Mouse (Mus musculus) adrenal gland, postnatal 14 days (tissue): ENCODE results near the gene Gm45062. TPM values are rescaled to one million over a fixed set of nuclear protein-coding genes. Genes with fewer than 3 reads are reported as not detected.

Experiments
- DNase-seq: peaks from one replicate; pipeline ENCODE4 v3.0.0; 2021; ENCODE audit warnings: mixed read lengths
- total RNA-seq: library from RNA; stranded (reverse); gene quantifications from 2 replicates; pipeline ENCODE4 v1.2.3, GENCODE M21; 2021

Gm45062 gene
- total RNA-seq, 1 experiment from 2014 or later: 2.0 TPM

DNA sequence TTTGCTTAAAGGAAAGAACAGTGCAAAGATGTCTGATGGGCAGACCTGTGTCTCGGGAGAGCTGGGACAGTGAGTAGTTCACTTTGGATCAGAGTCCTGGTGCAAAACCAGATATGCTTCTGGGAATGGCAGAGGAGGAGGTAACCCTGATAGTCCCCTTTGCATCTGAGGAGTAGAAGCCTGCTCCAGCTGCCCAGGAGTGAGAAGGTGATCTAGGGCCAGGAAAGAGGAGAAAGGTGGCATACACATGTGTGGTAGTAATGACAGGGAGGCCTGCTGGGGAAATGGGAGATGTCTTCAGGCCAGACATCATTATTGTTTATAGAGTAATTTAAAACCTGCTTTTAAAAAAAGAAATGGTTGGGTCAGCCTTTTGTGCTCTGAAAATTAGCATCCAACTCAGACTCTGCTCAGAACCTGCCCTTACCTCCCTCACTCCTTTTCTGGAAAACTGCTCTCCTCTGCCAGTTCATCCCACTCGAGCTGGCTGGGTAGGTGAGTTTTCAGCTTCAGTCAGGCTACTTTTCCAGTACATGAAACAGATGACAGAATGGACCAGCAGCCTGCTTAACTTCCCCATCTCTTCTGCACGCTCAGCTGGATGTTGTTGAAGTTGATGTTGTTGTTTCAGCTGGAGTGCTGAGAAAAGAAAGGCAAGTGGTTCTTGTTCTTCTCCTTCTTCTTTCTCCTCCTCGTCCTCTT lies 160.4 kb downstream of the Gm45062 start:
- DNase-seq: no peak

DNA sequence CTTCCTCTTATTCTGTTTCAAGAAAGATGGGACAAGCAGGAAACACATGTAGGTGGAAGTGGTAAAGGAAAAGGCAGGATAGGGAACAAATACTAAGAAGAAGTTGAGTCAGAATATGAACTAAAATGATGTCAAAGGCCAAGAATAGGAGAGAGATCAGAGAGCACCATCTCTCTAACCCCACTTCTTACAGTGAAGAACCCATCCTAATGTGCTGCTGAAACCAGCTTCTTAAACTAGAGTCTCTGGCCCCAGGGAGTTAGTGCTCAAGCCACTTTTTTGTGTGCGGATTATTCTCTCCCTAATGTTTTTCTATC lies 160.9 kb downstream of the Gm45062 start:
- no peak for DNase-seq

DNA sequence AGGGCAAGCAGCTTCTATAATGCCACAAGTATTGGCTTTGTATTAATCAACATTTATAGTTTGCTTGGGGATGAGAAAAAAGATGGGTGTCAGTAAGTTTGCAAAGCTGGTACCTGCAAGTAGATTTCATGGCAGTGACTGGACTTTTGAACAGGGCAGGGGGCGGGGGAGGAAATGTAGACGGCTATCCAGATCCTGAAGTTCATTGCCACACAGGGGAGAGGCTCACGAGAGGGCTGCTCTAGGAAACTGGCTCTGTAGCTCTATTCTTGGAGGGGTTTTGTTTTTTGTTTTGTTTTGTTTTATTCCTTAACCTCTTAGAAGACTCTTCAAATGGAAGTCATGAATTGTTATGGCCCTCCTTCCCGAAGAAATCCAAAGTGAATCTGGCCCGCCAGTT lies 162.2 kb downstream of the Gm45062 start:
- DNase-seq: no peak

DNA sequence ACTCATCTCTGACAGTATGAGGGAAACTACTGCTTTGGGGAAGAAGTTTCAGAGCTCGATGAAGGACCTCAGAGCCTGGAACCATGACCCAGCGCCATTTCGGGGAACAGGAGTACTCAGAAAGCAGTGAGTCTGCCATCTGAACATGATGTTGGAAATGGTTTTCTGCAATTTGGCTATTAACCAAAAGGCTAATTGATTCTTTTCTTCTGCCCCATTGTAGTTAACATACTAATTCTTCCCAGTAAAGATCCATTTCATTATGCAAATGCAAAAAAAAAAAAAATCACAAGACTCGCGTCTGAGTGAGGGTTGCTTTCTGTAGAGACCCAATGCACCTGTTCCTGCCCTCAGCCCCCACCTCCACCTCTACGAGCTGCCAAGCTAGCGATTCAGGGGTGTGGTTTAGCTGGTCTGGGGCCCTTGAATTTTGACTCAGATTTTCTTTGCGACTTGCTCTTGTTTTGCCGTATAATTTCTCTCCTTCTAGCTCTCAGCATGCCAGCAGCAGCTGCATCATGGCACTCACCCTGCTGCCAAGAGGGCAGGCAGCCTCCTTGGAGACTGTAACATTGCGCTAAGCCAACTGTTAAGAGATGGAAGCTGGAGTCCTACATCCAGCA lies 162.8 kb downstream of the Gm45062 start:
- peak; percentile 22 for DNase-seq

DNA sequence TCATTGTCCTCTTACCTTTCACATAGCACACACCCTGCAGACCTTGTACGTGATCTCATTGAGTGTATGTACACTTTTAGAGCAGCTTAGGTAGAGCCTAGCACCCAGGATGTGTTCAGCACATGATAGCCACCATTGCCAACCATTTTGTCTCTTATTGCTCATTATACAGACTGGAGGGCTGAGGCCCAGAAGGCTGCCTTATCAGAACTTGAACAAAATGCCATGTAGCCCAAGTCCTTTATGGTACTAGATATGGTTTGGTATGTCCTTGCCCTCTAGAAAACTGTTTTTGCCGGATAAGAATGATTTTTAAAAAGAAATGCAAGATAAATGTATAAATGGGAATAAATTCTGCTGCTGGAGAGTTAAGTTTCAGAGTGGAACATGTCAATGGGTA lies 163.9 kb downstream of the Gm45062 start:
- DNase-seq: no peak

DNA sequence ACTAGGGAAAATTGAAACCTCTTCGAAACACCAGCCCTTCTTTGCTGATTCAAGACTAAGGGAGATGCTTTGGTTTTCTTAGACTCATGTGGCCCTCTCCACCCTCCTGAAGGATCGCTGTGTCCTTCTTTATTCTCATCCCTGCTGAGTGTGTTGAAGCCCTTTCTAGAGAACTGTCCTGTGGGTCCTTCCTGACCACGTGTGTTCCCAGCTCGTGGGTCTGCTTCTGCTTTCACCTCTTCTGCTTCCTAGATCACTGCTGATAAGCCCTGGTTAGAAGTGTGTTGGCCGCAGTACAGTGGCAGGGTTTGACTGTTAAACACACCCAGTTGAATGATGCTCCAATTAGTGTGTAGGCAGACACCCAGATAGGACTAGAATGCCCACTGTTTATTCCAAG lies 168.4 kb downstream of the Gm45062 start:
- no peak for DNase-seq

DNA sequence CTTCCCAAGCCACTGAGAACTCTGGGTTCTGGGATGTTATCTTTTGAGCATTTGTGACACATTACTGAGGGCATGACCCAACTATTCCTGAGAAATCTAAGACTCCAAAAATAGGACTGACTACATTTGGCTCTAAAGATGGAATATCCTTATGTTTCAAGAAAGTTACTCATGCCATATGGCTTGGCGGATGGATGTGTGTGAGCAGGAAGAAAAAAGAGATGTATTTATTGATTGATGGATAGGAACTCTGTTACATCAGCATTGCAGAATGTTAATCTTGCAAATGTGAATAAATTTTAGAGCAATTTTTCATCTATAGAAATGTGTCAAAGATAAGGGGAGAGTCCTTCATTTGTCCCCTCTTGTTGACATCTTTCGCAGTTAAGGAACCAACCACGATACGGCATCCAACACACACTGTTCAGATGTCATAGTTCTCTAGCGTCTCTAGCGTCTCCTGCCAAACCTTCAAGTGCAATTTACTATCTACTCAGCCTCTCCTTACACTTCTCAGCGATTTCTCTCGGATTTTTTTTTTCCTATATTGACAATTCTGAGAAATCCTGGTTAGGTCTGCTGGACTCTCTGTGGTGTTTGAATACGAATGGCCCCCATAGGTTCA lies 171.5 kb downstream of the Gm45062 start:
- DNase-seq: no peak

DNA sequence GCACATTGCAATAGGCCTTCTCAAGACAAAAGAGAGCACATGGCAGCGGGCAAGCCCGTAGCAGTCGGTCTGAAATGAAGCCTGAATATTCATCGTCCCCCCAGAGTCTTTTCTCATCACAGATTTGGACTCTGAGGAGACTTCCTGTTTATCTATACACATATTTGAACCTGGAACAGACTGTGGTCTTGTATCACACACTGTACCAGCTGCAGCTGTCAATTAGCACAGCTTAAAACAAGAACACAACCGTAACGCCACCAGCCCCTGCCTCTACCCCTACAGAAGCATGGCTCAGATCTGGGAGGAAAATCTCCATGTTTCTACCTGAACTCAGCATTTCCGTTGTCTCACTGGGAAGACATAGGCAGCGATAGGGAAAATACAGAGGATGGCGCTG lies 173.9 kb downstream of the Gm45062 start:
- DNase-seq: no peak

DNA sequence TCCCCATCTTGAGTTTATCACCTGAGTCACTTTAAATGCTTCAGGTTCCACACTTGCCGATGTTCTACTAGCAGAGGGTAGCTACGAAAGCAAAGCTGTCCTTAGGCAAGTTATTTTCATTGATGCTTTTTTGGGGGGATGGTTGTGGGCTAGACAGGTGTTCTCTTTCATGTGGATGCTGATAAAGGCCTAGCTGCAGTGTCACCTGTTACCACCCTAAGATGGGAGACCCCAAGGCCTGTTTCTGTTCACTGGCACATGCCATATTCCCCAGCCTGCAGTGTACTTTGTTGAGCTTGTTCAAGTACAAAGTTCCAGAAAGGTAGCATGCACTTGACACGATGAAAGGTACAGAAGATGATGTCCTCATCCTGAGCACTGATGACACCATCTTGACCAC lies 178.7 kb downstream of the Gm45062 start:
- no peak for DNase-seq

DNA sequence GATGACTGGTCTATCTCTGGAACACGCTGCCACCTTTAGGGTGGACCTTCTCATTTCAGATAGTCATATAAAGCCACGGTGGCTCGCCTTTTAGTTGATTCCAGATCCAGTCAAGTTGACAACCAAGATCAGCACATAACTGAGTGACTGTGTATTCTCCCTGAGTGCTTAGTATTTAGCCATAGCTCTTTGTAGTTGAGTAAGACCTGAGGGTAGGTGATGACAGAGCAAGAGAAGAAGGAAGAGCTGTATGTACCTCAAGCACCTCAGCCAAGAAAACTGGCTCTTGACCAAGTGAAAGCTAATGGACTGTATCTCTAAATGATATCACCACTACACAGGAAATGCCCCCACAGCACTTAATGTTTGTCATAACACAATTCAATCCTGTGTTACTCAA lies 182.6 kb downstream of the Gm45062 start:
- DNase-seq: no peak

DNA sequence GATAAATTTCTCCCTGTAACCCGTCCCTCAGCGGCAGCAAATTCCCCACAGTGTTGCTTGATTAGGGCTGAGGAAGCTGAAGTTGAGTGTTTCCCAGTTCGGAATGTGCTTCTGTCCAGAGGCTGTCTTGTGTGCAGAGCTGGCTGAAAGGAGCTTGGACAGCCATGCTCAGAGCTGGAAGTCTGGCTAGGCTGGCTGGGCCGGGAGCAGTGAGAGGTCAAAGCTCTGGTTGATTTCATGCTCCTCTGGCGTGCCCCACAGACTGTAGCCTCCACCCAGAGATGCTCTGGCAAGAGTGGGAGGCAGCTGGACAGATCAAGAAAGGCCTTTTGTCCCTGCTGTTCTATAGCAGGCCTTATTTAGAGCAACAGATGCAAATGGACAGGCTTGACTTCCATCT lies 187.5 kb downstream of the Gm45062 start:
- DNase-seq: no peak

DNA sequence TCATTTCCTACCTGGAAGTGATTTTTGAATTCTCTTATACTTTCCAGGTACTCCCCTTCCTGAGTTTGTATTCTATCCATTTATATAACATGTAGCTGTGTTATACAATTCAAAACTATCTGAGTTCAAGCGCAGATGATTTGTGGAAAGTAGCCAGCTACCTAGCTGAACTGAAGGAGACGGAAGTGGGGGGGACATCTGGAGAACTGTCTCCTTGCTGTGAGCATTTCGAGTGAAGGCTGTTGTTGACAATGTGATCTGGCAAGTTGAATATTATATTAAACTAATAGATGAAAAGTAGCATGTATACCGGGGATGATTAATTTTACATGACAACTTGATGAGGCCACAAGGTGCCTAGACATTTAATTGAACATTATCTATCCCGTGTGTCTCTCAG lies 196.3 kb downstream of the Gm45062 start:
- no peak for DNase-seq

DNA sequence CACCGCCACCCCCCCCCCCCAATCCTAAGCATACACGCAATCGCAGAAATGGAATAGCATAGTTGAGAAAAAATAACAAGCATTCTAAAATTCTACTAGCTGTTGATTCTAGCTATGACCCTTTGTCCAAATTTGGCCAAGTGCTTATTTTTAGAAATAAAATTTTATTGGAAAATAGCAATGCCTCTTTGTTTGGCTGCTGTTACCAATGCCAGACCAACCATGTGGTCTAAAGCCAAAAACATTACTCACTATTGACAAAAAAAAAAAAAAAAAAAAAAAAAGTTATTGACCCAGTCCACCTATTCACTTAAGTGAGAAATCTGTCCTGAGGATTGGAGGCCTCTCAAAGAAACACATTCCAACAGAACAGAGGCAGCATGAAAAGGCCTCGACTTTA lies 199.3 kb downstream of the Gm45062 start:
- no peak for DNase-seq

DNA sequence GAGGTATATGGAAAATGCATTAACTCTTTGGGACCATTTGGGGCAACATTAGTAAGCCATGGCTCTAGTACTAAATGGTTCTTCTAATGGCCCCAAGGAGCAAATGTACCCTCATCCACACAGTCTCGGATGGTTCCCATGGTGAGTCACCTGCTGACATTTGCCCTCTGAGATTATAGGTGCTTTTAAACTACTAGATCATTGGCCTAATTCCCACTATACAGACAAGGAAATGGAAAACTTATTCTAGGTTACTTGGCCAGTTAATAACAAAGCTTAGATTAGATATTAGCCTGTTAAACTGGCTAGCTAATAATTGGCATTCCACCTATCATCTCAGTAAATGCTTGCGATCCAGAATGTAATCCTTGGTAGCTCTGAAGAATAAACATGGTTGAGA lies 203.2 kb downstream of the Gm45062 start:
- no peak for DNase-seq

DNA sequence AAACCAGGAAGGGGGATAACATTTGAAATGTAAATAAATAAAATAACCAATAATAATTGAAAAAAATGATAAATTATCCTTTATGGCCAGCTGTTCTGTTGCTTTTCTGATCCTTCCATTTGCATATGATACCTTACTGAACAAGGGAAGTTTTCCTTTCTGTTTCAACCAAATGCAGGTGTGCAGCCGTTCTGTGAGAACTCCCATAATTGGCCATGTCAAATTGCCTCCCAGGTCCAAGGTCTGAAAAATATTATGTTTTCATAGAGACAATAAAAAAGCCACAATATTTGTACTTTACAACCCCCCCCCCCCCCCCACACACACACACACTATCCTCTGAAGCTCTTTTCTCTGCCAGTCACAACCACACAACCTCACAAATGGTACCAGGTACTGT lies 206.1 kb downstream of the Gm45062 start:
- DNase-seq: no peak

DNA sequence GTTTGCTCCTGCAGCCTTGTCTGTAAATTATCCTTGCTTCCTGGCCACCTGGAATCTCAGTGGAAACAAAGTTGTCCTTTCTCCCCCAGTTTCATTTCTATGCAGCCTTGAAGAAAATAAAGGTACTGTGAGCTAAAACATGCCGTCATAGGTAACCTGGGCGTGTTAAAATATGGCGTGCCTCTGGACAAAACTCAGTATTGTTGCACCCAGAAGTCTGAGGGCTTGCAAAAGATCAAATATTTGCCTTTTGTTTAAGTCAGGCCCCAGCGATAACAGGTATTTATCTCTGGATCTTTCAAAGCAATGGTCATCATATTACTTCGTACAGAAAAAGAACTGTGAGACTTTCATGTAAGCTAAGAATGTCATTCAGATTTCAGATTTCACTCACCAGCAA lies 206.7 kb downstream of the Gm45062 start:
- no peak for DNase-seq

DNA sequence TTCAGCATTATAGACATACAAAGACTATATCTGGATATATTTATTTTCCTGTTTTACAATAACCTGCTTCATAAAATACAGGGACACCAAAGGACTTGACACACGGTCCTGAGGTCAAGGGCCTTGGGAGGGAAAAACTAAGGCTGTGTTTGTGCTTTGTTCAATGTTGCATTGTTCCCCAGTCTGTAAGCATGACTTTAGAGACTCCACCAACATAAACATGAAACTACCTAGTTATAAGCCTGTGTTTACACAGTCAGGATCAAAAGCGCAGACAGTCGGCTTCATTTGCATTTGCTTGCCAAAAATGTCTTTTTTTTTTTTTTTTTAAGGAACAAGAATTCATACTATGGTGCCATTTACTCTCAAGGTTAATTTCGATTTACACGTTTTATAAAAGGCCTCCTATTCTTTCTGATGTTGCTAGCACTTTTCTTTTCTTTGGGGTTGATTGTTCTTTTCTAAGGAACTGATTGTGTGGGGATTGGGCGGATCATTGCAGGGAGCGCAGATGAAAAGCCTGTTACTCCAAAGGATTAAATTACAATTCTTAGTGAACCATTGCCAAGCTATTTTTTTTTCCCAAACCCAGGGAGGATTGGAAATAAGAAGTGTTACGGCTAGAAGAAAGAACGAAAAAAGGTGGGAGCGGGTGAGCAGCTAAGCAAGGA lies 208.6 kb downstream of the Gm45062 start:
- no peak for DNase-seq

DNA sequence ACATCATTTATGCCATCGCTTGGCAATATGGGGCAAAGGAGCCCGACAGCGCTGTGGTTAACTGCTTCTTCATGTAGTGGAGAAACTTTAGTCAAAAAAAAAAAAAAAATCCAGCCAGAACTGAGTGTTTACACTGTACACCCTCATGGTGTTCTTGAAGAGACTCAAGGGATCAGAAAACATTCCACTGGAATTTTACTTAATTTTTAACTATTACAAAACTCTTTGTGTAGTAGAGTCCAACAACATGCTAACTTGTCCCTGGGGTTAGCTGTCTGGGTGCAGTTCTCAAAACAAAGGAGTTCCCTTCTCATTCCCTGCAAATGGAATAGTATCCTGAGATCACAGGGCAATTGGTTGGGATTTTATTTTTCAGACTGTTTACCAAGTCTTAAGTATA lies 210.7 kb downstream of the Gm45062 start:
- DNase-seq: no peak

DNA sequence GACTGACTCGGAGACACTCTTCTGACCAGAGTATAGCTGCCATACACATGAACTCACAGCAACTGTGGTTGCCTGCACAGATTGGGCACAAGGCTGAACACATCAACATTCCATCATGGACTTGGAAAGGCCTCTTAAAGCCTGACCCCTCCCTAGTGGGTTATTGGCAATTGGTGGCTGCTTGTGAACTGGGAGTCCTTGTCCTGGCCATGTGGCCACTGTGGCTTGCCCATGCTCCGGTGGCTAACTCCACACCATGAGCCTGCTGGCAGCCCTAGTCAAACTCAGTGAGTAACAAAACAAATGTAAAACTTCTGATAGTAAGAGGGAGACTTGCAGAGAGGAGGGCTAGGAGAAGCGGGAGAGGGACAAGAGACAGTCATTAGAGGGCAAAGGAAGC lies 212.9 kb downstream of the Gm45062 start:
- peak; percentile 50 for DNase-seq

DNA sequence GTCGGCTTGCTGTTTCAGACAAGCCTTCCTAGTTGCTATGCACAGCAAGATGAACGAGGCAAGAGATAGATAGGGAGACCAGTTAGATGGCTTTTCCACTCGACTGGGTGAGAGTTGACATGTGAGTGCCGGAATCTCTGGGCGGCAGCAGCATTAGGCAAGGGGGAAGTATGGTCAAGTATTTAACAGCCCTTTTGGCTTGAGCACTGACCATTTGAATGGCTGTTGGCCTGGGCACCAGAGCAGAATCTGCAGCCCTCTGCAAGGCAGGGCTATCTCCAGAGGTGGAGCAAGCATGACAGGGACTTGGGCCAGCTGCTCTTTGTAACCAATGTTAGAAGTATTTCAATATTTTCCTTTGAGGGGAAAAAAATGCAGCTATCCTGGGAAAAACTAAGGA lies 213.7 kb downstream of the Gm45062 start:
- peak; percentile 48 for DNase-seq

DNA sequence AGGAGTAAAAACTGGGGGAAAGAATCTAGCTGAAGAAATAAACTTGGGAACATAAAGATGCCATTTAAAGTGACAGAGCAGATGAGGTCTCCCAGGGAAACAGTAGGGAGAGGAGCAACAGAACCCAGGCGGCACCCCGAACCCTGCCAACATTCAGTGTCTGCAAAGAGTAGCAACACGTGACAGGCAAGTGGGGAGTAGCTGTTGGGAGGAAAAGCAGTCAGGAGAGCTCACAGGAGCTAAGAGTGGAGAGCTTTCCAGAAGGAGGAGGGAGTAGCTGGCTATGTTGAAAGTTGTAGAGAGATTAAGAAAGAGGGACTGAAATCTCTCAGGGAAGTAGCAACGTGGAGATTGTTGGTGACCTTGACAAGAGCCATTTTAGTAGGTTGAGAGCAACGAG lies 214.2 kb downstream of the Gm45062 start:
- DNase-seq: peak; percentile 39

DNA sequence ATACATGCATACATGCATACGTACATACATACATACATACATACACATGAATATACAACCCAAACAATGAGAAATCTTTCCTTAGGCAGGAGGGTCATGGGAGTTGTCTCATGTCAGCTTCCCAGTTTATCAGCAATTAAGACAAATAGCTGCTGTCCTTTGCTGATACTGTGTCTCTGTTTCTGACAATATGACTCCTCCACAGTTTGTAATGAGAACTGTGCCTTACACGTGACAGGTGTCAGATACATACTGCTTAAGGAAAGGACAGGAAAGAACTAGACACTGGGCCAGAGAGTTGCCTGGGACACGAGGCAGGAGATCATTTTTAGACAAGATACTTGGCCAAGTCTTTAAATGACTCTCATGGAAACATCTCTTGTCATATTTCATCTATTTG lies 215.1 kb downstream of the Gm45062 start:
- DNase-seq: no peak

DNA sequence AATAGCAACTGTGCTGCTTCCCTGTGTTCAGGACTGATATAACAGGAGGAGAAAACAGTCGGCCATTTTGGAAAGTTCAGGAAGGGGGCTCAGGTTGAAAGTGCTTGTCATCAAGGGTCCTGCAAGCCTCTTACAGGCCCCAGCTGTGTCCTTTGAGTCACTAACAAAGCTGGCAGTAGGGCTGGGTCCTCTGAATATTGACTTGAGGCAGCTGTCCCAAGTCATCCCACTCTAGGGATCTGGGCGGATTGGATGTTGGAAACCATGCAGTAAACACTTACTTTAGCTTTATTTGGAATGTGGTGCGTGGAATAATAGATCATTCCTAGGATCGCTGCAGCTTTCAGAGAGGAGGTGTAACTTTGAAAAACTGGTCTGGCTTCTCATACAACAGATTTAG lies 215.6 kb downstream of the Gm45062 start:
- DNase-seq: no peak

DNA sequence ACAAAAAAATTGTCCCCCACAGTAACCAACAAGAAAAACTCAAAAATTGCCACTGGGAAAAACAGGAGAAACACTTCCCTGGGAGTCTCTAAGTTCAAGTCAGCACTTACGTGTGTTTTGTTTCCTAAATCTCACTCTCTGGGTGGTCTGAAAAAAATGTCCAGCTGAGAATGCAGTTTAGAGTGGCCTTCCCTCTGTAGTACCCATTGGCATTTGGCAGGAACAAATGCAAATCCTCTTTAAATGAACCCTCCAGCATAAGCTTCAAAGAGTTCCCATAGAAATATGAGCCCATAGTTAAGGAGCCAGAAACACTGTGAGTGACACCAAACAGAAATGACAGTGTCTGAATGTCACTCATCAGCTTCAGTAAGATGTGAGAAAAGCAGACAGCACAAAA lies 219.9 kb downstream of the Gm45062 start:
- no peak for DNase-seq
